Mouse (Mus musculus) CH12.LX (cell line): ENCODE results near the gene Mgll. TPM values are rescaled to one million over a fixed set of nuclear protein-coding genes. Genes with fewer than 3 reads are reported as not detected.

Experiments
- DNase-seq: peaks from one replicate; pipeline ENCODE4 v3.0.0-alpha.2; 2013; ENCODE audit errors: extremely low read depth
- H3K27ac ChIP-seq: 2 replicates; pipeline ENCODE4 v1.5.1; 2012; ENCODE audit warnings: low read depth, mild to moderate bottlenecking, control low read depth, moderate library complexity; ENCODE audit not compliant: insufficient read depth
- H3K27me3 ChIP-seq: replicated peaks from 2 replicates; pipeline ENCODE3; 2012; ENCODE audit warnings: inconsistent platforms
- H3K36me3 ChIP-seq, 2 experiments: replicated peaks in 1 of 2; 2 replicates each; pipeline versions ENCODE3 to v1.6.1; 2012; ENCODE audit warnings: inconsistent platforms in 1 of 2, low read length in 1 of 2, mild to moderate bottlenecking in 1 of 2, mixed read lengths in 1 of 2, moderate library complexity in 1 of 2; ENCODE audit not compliant: control insufficient read depth in 1 of 2, insufficient read depth in 1 of 2
- H3K4me1 ChIP-seq, 2 experiments: 2 replicates each; pipeline ENCODE4 v1.6.1; 2012; ENCODE audit warnings: inconsistent platforms in 1 of 2, moderate library complexity in 1 of 2; ENCODE audit not compliant: insufficient read depth in 2 of 2, control insufficient read depth in 1 of 2
- H3K4me2 ChIP-seq: 2 replicates; pipeline ENCODE4 v1.6.1; 2012; ENCODE audit warnings: low read depth, mild to moderate bottlenecking, control low read depth; ENCODE audit not compliant: poor library complexity, insufficient read depth, severe bottlenecking
- H3K4me3 ChIP-seq, 3 experiments: fragments of 150-350 bp in 1 of 3; sonication (generic) in 1 of 3; replicated peaks in 1 of 3; 2 replicates each; pipeline versions ENCODE3 to v1.5.1; 2011 to 2012; ENCODE audit warnings: low read depth in 2 of 3, low read length in 2 of 3, mild to moderate bottlenecking in 2 of 3, moderate library complexity in 2 of 3, control low read depth in 1 of 3, improper control_type of control experiment in 1 of 3, inconsistent platforms in 1 of 3, mixed read lengths in 1 of 3; ENCODE audit not compliant: poor library complexity in 1 of 3
- H3K79me2 ChIP-seq: replicated peaks from 2 replicates; pipeline ENCODE4 v1.6.1; 2012; ENCODE audit warnings: mild to moderate bottlenecking, moderate library complexity; ENCODE audit not compliant: control insufficient read depth, poor library complexity, insufficient read depth, severe bottlenecking; ENCODE audit errors: extremely low read depth
- H3K9ac ChIP-seq: 2 replicates; pipeline ENCODE4 v1.6.1; 2012; ENCODE audit warnings: low read depth, mild to moderate bottlenecking, control low read depth, moderate library complexity; ENCODE audit not compliant: insufficient read depth
- H3K9me3 ChIP-seq: replicated peaks from 2 replicates; pipeline ENCODE3; 2012; ENCODE audit warnings: low read length, inconsistent platforms, mixed read lengths
- BHLHE40 ChIP-seq: IDR thresholded peaks from 2 replicates; pipeline ENCODE4 v1.6.1; 2011; ENCODE audit warnings: mild to moderate bottlenecking, low read depth, low read length, improper control_type of control experiment
- CHD1 ChIP-seq: IDR thresholded peaks from 2 replicates; pipeline ENCODE4 v1.6.1; 2012; ENCODE audit warnings: low read depth, low read length, improper control_type of control experiment, inconsistent platforms
- E2F4 ChIP-seq: IDR thresholded peaks from 2 replicates; pipeline ENCODE4 v1.6.1; 2011; ENCODE audit warnings: low read depth, low read length, improper control_type of control experiment; ENCODE audit not compliant: insufficient replicate concordance
- EP300 ChIP-seq: IDR thresholded peaks from 2 replicates; pipeline ENCODE4 v1.6.1; 2011; ENCODE audit warnings: low read length, improper control_type of control experiment
- ETS1 ChIP-seq: conservative IDR thresholded peaks from 2 replicates; pipeline ENCODE4 v1.6.1; 2012; ENCODE audit warnings: low read depth, mild to moderate bottlenecking, inconsistent platforms, low read length, improper control_type of control experiment, moderate library complexity
- GABPA ChIP-seq: IDR thresholded peaks from 2 replicates; pipeline ENCODE4 v1.6.1; 2012; ENCODE audit warnings: low read depth, low read length, improper control_type of control experiment, inconsistent platforms; ENCODE audit not compliant: insufficient replicate concordance
- HCFC1 ChIP-seq: IDR thresholded peaks from 2 replicates; pipeline ENCODE4 v1.6.1; 2012; ENCODE audit warnings: low read depth, mild to moderate bottlenecking, inconsistent platforms, low read length, improper control_type of control experiment
- JUN ChIP-seq: IDR thresholded peaks from 2 replicates; pipeline ENCODE4 v1.6.1; 2011; ENCODE audit warnings: low read depth, mild to moderate bottlenecking, low read length, improper control_type of control experiment, moderate library complexity; ENCODE audit not compliant: insufficient read depth
- JUND ChIP-seq: conservative IDR thresholded peaks from 2 replicates; pipeline ENCODE4 v1.6.1; 2011; ENCODE audit warnings: low read depth, low read length, improper control_type of control experiment
- KAT2A ChIP-seq: IDR thresholded peaks from 2 replicates; pipeline ENCODE4 v1.6.1; 2012; ENCODE audit warnings: low read length, improper control_type of control experiment, inconsistent platforms; ENCODE audit not compliant: insufficient replicate concordance
- MAX ChIP-seq: IDR thresholded peaks from 2 replicates; pipeline ENCODE4 v1.6.1; 2011; ENCODE audit warnings: low read length, improper control_type of control experiment
- MAZ ChIP-seq: IDR thresholded peaks from 2 replicates; pipeline ENCODE4 v1.6.1; 2012; ENCODE audit warnings: low read depth, mild to moderate bottlenecking, inconsistent platforms, low read length, improper control_type of control experiment, moderate library complexity
- MEF2A ChIP-seq: IDR thresholded peaks from 2 replicates; pipeline ENCODE4 v1.6.1; 2014; ENCODE audit warnings: low read depth, mild to moderate bottlenecking, inconsistent platforms, low read length, improper control_type of control experiment, borderline replicate concordance
- MXI1 ChIP-seq: IDR thresholded peaks from 2 replicates; pipeline ENCODE4 v1.6.1; 2011; ENCODE audit warnings: mild to moderate bottlenecking, low read depth, low read length, improper control_type of control experiment
- MYC ChIP-seq: IDR thresholded peaks from 2 replicates; pipeline ENCODE4 v1.6.1; 2011; ENCODE audit warnings: low read depth, mild to moderate bottlenecking, improper control_type of control experiment, low read length
- NELFE ChIP-seq: IDR thresholded peaks from 2 replicates; pipeline ENCODE4 v1.6.1; 2011; ENCODE audit warnings: low read depth, low read length, improper control_type of control experiment
- NRF1 ChIP-seq: IDR thresholded peaks from 2 replicates; pipeline ENCODE4 v1.6.1; 2014; ENCODE audit warnings: low read depth, mild to moderate bottlenecking, inconsistent platforms, low read length, improper control_type of control experiment, moderate library complexity
- PAX5 ChIP-seq: IDR thresholded peaks from 2 replicates; pipeline ENCODE4 v1.6.1; 2012; ENCODE audit warnings: low read length, inconsistent platforms, mixed read lengths
- POLR2A ChIP-seq: IDR thresholded peaks from 2 replicates; pipeline ENCODE4 v1.6.1; 2011; ENCODE audit warnings: low read depth, mild to moderate bottlenecking, improper control_type of control experiment, low read length
- RAD21 ChIP-seq: IDR thresholded peaks from 2 replicates; pipeline ENCODE4 v1.6.1; 2011; ENCODE audit warnings: low read depth, mild to moderate bottlenecking, low read length, improper control_type of control experiment, moderate library complexity
- RCOR1 ChIP-seq: conservative IDR thresholded peaks from 2 replicates; pipeline ENCODE4 v1.6.1; 2012; ENCODE audit warnings: low read depth, mild to moderate bottlenecking, inconsistent platforms, low read length, improper control_type of control experiment
- TBP ChIP-seq: conservative IDR thresholded peaks from 2 replicates; pipeline ENCODE4 v1.6.1; 2011; ENCODE audit warnings: low read depth, low read length, improper control_type of control experiment
- USF2 ChIP-seq: conservative IDR thresholded peaks from 2 replicates; pipeline ENCODE4 v1.6.1; 2011; ENCODE audit warnings: low read depth, low read length, improper control_type of control experiment
- ZC3H11A ChIP-seq: IDR thresholded peaks from 2 replicates; pipeline ENCODE4 v1.6.1; 2012; ENCODE audit warnings: low read depth, mild to moderate bottlenecking, inconsistent platforms, low read length, improper control_type of control experiment
- dilution Hi-C: fragments of 300-500 bp; cut with MboI; formaldehyde crosslinking; loops from 2 replicates; pipeline ENCODE4 v1.14.3; 2020; ENCODE audit warnings: low sequenced_read_pairs; ENCODE audit not compliant: extremely low pct_unique_long_range_greater_than_20kb, extremely low pct_ligation_motif_present
- in situ Hi-C: fragments of 300-500 bp; cut with MboI; formaldehyde crosslinking; loops from 3 replicates; pipeline ENCODE4 v1.14.3; 2019; ENCODE audit warnings: low sequenced_read_pairs, low pct_ligation_motif_present, low pct_unique_long_range_greater_than_20kb, mixed read lengths
- polyA plus RNA-seq: library from polyadenylated mRNA; unstranded; fragments of >175 nt; gene quantifications from 2 replicates; pipeline ENCODE4 v1.2.1, GENCODE M21; 2012; ENCODE audit warnings: low read depth; ENCODE audit not compliant: insufficient read length
- total RNA-seq, 2 experiments: library from RNA; depleted of rRNA; stranded (reverse); fragments of 300-350 nt in 1 of 2; fragments of >200 nt in 1 of 2; gene quantifications; 2 replicates each; pipeline ENCODE4 v1.2.3; 2012 to 2014

The Mgll gene
- total and polyA plus RNA-seq, 3 experiments, result 60.8 to 81.1 (median 76.5) TPM

GRCm38 (mm10) chr6:88702887-88703286 lies 21.3 kb upstream of the Mgll start:
- no peaks in the 10 kb centered on the region for H3K79me2 ChIP-seq
- in situ Hi-C loops (no loop called here), dilution Hi-C loops (no loop called here)
- no peaks in the 10 kb centered on the region for H3K27me3 ChIP-seq
- no peak overlapping the region for H3K4me3 ChIP-seq
- H3K4me2 ChIP-seq, result no peak overlapping the region
- no peak for DNase-seq
- H3K9ac ChIP-seq, result no peak overlapping the region
- TF ChIP-seq POLR2A (no peak), NRF1 (no peak), KAT2A (no peak), ETS1 (no peak), JUN (no peak), USF2 (no peak), MAX (no peak), PAX5 (no peak), JUND (no peak), RAD21 (no peak), TBP (no peak), EP300 (no peak), BHLHE40 (no peak), MXI1 (no peak), ZC3H11A (no peak), GABPA (no peak), MYC (no peak), MEF2A (no peak), NELFE (no peak)
- no peaks in the 10 kb centered on the region for H3K36me3 ChIP-seq
- H3K4me1 ChIP-seq, result peaks cover 2 to 9% of the 10 kb centered on the region in 2 experiments; a peak in 1 of 4 replicates
- no peak overlapping the region for H3K27ac ChIP-seq
- no peaks in the 10 kb centered on the region for H3K9me3 ChIP-seq

- TF ChIP-seq JUN, result no peak
- TF ChIP-seq MAZ, result no peak
- TF ChIP-seq HCFC1, result no peak
- TF ChIP-seq MEF2A, result no peak
- no peak for TF ChIP-seq CHD1
- TF ChIP-seq E2F4, result no peak
- no peak for TF ChIP-seq RCOR1
Measured at GRCm38 (mm10) chr6:88703731-88704130, 20.5 kb upstream of the Mgll start.

More at GRCm38 (mm10) chr6:88703731-88704130, 20.5 kb upstream of the Mgll start:
- in situ Hi-C loops, result no loop called here
- Histone ChIP-seq H3K27ac (no peak overlapping the region), H3K79me2 (no peaks in the 10 kb centered on the region), H3K9ac (no peak overlapping the region), H3K4me1 (peaks cover 6 to 15% of the 10 kb centered on the region in 2 experiments), H3K9me3 (no peaks in the 10 kb centered on the region), H3K4me3 (no peak overlapping the region), H3K27me3 (no peaks in the 10 kb centered on the region), H3K36me3 (no peaks in the 10 kb centered on the region), H3K4me2 (no peak overlapping the region)
- no peak for DNase-seq
- dilution Hi-C loops, result no loop called here
